Mouse (Mus musculus) thymus, adult 2 months (tissue): ENCODE measurements around the gene Gstt2.

Experiments used
- CTCF ChIP-seq: fragments of 200-500 bp; IDR thresholded peaks from 2 replicates; pipeline ENCODE4 v1.5.1; 2012; ENCODE audit warnings: mild to moderate bottlenecking, control low read depth, low read length, moderate library complexity, borderline replicate concordance; ENCODE audit not compliant: control insufficient read depth, poor library complexity, insufficient read depth; ENCODE audit errors: extremely low read depth
- POLR2A ChIP-seq: fragments of 200-500 bp; IDR thresholded peaks from 2 replicates; pipeline ENCODE4 v1.6.1; 2012; ENCODE audit warnings: mild to moderate bottlenecking, low read length, control low read depth, moderate library complexity; ENCODE audit not compliant: control insufficient read depth, poor library complexity, insufficient read depth; ENCODE audit errors: extremely low read depth

DNA sequence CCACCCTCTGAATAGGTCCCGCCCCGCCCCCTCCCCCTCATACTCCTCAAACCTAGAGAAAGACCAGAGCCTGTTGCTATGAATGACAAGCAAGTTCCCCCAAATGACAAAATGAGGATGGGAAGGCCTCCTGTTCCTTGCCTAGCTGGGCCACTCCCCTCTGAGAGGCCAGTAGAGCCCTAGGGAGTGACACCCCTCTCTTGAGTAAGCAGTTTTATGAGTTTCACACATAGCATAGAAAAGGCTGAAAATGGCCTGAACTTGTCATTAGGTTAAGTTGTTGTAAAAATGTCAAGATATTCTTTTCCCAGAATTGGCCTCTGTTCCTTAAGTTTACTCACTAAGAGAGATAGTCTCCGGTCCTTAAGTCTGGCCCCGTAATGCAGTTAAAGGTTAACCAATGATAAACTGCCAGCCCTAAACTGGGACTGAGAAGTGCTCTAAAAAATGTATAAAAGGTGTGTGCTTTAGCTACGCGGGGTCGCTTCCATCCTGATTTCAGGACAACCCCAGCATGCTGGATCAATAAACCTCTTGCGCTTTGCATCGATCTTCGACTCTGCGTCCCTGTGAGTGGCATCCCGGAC lies 15.4 kb upstream of the Gstt2 start:
- TF ChIP-seq POLR2A: no peak
- TF ChIP-seq CTCF: no peak
